Mouse (Mus musculus) left cerebral cortex, adult 11 months (tissue): ENCODE measurements around the gene Cd3g.
"Not testable (repeated sequence)": the region's sequence is repeated elsewhere in the genome, so short reads cannot be mapped to it uniquely, and the experiment has no call there.

ENCODE experiments used
- DNase-seq: peaks from one replicate; pipeline ENCODE4 v3.0.0; 2022; ENCODE audit warnings: low spot score

The Cd3g gene

DNA sequence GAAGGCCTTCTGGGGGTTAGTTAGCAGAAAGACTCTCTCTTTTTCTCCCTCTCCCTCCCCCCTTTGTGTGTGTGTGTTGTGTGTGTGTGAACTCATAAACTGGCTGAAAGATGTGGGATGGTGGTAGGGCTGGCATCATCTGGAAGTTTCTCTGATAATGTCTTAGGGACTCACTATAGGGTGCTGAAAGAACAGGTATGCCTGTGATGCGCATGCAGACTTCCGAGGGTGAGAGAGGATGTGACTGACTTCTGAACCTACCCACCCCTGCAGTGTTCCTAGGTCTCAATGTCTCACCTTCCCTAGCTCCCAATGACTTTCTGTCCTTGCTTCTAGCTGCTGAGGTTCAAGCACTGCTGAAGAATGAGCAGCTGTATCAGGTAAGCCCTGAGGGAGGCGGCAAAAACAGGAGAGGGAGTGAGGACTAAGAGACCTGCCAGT is 5.5 kb upstream of the Cd3g start:
- DNase-seq, result no peak

DNA sequence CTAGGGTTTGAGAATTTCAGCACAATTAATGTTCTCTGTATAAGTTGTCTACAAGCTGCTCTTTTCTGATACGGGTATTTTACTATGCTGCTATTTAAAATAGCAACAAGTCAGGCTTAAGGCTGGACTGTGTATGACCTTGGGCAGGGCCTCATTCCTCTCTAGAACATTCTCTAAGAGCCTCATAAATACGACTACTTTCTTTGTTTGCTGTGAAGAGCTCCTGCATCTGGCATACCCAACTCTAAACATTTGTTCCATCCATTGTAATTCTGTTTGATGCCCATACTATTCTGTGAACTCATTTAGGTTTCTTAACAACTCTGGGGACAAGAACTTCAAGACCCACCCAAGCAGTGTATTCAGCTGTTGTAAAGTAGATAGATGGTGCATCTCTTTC is 2.8 kb upstream of the Cd3g start:
- DNase-seq, result no peak

DNA sequence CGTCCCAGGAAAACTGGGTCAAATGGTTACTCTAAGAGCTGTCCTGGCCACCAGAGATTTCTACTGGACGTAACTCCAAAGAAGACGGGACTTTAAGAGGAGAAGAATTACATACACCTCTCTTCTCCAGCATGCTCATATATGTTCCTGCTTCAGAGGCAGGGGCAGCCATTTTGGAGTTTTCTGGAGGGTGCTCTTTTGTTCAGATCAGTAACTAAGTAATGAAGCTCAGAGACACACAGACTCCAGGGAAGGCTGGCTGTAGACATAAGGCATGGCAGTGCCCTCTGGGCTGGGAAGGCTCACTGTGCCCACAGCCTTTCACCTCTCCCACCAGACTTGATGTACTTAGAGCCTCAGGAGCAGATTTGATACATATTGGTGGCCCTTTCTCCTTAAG is 2.3 kb upstream of the Cd3g start:
- no peak for DNase-seq

DNA sequence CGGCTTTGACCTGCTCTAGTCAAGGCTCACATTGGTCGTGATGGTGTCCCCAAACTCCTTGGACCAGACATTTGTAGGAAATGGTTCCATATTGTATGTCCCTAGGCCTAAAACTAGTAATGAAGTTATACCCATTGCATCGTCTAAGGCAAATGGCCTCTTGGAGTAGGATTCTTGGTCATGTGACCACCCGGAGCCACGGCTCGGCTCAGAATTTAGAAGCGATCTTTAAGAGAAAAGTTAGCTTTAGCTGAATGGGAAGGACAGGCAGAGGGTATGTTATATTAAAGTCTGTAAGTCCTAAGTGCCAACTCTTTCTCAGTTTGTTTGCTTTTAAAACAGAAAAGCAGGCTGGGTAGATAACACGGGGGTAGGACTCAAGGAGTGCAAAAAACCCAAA is 1.9 kb upstream of the Cd3g start:
- no peak for DNase-seq

DNA sequence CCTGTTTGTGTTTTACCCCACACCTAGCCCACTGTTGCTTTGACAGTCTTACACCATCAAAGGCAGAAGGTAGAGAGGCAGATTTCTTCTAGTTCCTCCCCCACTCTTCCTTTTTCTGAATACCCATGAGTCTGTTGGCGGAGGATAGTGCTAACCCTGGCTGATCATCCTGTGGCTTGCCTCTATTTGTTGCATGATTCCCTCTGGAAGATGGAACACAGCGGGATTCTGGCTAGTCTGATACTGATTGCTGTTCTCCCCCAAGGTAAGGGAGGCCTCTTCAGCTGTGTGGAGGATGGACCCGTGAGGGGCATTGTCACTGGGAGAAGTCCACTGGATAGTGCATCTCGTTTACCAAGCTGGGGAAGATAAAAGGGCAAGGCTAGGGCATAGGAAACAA is 1.4 kb upstream of the Cd3g start, which contains the start of gene Cd3d:
Cd3d (plus strand) TSS at position 111 of the 400 bp plus-strand sequence.
- DNase-seq, result no peak

DNA sequence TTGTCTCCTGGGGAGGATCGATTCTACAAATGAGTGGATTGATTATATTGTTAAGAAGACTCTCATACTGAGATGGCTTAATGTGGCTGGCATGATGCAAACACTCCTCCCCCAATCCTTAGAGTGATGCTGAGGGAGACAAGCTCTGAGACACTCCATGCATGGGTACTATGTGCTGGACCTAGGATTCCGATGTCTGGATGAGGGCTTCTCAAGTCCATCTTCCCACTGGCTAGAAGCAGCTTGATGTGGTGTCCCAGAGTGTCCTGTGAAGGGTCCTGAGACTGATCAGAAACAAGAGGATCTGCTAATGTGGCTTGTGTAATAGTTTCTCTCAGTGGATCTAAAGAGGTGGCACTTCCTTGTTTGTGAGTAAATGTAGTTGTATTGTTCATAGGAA is 873 bp upstream of the Cd3g start:
- DNase-seq, result no peak

DNA sequence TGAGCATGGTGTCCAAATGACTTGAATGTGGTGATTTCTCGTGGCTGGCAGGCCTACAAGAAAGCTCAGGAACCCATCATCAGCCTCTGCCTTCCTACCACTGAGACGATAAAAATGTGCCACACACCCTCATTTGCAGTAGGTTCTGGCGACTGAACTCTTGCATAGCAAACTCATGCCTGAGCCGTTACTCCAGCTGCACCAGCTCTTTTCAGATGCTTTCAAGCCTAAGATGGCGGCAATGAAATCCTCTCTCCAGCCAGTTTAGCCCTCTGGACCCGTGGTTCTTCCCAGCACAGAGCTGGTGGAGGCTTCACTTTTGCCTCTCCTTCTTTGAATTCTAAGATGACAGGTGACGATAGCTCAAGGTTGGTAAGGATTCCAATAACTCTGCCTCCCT is 425 bp downstream of the Cd3g start:
- DNase-seq, result no peak

DNA sequence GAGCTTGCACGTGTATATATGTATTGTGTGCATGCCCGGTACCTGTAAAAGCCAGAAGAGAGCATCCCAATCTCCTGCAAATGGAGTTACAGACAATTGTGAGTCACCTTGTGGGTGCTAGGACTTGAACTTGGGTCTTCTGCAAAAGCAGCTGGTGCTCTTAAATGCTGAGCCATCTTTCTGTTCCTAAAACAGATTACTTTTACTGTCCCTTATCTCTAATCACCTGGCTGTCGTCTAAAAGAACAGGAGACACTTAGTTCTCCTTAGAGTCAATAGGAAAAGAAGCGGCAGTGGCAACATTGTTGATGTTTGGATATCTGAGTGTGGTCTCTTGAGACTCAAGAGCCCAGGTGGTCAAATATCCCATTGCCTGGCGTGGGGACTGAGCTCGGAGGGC is 2.4 kb downstream of the Cd3g start:
- DNase-seq, result no peak

DNA sequence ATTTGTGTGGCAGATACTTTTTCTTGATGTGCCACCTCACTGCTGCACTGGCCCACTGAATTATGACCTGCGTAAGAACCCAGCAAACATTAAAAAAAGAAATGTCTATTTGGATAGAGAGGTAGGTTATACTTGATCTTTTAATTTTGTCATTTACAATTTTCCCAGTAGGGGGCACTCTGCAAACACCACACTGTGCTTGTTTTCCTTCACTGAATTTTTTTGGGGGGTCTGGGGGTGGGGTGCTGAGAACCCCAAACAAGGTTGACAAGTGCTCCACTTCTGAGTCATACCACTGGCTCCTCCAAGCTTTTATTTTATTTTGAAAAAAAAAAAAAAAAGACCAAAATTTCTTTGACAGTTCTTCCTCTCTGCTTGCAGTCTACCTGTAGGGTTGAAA is 10.8 kb downstream of the Cd3g start:
- DNase-seq, result no peak

DNA sequence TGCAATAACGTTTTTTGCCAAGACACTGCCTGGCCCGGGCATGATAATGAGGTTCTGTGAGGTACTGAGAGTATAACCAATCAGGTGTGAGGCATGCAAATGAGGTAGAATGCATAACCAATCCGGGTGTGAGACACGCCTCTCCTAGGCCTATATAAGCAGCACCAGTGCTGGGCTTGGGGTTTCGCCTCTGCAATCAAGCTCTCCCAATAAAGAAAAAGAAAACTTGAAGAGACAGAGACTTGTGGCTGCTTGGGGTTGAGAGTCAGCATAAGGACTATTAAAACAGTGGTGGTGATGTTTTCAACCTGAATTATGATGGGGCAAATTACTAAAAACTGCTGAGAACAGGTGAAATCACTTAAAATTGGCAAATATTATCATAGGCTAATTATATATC is 12.5 kb downstream of the Cd3g start:
- not testable (repeated sequence) for DNase-seq

DNA sequence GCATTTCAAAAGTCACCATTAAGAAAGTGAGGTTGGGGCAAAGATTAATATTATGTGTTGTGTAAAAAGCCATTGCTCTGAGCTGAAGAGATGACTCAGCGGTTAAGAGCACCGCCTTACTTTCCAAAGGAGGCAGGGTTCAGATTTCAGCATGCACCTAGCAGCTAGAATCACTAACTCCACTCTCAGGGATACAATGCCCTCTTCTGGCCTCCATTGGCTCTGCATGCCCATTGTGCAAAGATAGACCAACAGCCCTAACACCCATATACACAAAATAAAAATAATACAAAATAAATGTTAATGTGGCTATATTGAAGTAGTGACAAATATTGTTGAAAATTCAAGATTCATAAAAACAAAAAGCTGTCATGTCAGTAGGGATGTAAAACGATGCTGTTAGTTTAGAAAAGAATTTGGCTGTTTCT is 13.4 kb downstream of the Cd3g start:
- peak; percentile 55 for DNase-seq

DNA sequence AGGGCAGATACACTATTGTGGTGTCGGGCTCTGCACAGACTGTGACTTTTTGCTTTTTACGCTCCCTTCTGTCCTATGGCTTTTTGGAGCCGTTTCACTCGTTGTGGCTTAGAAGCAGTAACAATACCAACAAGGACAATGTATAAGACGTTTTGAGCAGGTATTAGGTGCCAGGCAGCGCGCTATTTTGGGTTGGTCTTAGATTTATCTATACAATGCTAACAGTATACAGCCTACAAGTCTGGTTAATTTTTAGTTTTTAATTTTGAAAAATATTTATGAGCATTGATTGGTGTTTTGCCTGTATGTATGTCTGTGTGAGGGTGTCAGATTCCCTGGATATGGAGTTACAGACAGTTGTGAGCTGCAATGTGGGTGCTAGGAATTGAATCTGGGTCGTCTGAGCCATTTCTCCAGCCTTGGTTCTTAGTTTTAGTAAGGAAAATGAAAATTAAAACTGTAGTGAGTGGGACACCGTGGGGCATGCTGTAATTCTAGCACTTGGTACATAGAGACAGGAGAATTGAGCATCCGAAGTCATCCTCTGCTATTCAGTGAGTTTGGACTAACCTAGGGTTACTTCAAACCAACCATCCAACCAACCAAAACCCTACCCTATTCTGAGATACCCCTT is 14.3 kb downstream of the Cd3g start:
- DNase-seq, result peak; percentile 19

DNA sequence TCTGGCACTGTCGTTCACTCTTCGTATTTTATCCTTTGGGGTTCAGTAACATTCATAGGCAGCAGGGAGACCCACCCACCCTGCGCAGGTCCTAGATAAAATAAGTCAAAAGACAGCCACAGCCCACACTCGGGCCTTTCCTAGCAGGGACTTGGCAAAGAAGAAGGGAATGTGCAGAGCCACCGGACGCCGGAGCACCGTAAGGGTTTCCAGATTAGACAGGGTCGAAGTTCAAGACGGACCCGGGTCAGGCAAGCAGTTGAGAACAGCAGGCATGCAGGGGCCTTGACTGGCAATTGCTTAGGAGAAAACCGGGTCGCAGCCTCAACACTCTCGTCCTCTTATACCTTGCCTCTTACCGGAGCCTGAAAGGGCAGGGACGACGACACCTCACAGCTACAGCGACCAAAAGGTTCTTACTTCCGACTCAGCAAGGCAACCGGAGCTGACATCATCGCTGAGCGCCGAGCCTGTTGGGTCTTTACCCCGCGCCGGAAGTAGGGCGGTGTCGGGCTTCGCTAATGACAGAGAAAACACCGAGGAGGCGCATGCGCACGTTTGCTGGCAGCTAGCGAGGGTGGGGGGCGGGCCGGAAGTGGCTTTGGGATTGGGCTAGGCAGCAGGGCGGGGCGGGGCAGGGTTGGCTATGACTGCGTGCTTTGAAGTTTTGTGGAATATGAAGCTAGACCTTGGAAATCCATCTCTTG is 15.0 kb downstream of the Cd3g start, which contains the start of gene Ube4a:
Ube4a (minus strand) TSS at position 475 of the 707 bp plus-strand sequence.
- peak; percentile 97 for DNase-seq

DNA sequence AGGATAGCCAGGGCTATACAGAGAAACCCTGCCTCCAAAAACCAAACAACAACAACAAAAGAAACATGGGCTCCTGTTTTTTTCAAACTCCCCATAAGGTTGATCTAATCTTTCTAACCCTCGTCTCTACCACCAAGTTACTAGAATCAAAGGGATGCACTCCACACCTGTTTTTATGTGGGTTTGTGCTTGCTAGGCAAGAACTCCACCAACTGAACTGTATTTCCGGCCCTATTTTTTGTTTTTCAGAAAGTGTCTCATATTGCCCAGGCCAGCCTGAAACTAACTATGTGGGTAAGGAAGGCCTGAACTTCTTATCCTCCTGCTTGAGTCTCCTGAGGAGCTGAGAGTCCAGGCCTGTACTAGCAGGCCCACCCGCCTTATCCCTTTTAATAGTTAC is 25.8 kb downstream of the Cd3g start:
- DNase-seq, result no peak

DNA sequence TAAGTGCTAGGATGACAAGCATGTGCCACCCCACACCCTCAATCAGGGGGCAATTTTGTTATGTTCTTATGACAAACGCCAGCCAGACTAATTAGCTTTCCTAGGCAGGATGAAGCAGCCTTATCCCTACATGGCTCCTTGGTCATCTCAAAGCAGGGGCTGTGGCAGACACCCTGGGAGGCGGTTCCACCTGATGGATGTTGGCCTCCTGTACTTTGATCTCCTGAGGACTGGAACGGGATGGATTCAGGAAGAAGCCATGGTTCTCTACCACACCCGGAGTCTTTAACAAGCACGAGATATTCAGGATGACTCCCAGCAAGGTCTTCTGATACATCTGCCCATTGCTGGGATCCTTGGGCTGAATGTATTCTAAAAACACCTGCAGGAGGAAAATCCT is 32.4 kb downstream of the Cd3g start:
- DNase-seq, result no peak

DNA sequence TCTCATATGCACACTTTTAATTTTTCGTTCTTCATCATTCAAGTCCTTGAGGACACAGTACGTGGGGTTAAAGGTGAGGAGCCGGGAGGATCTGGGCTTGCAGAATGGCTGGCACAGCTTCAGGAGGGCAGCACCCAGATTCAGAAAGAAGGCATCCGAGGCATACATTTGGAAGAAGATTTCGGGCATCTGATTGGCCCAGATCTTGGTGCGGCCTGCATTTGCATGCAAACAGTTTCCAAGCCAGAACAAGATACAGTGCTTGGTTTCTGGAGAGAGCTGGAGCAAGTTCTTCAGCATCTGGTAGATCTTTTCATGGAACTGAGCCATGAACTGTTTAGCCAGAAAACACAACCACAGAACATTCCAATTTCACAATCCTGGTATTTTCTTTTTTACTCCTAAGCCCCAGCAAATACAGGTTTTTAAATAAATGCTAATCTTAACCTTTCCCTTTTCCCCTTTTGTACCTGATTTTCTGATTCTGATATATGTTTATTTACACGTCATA is 34.0 kb downstream of the Cd3g start:
- no peak for DNase-seq

DNA sequence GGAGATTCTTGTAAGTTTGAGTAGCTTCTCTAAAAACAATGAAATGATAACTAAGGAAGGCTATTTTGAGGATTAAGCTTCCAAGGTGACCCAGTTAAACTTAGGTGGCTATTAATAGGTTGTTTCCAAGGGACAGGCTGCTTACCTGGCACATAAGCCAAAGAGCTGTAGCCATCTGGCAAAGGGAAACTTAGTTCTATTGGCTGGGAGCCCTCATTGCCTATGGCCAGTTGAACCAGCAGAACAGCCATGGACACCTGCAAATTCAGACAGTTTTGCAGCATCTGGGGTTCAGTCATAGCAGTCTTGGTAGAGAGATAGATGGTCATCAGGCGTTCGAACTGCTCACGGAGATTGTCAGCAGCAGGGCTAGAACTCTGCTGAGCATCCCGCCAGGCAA is 37.8 kb downstream of the Cd3g start:
- no peak for DNase-seq

DNA sequence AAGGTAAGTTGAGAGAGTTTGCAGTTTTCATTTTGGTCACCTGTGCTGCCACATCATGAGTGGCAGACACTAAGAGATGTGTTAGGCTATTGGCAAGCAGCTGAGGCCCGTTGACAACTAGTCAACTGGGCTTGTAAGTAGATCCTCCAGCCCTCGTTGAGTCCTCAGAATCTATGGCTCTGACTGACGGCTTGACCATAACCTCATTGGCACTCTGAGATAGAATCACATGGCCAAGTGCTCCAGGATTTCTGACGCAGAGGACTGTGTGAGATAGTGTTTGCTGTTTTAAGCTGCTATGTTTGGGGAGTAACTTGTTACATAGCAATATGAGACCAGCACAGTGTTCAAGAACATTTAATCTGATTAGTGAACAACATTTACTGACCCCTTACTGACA is 38.5 kb downstream of the Cd3g start:
- no peak for DNase-seq

DNA sequence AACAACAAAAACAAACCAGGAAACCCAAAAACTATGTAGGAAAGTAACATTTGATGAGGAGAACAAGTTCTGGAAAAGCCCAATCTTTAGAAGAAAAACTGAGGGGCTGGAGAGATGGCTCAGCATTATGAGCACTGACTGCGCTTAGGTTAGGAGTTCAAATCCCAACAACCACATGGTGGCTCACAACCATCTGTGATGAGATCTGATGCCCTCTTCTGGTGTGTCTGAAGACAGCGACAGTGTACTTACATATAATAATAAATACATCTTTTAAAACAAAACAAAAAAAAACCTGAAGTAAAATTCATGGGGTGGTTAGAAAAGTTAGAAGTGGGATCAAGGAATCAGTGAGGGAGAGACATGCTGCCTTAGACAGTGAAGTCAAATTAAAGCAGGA is 58.7 kb downstream of the Cd3g start:
- DNase-seq, result no peak

DNA sequence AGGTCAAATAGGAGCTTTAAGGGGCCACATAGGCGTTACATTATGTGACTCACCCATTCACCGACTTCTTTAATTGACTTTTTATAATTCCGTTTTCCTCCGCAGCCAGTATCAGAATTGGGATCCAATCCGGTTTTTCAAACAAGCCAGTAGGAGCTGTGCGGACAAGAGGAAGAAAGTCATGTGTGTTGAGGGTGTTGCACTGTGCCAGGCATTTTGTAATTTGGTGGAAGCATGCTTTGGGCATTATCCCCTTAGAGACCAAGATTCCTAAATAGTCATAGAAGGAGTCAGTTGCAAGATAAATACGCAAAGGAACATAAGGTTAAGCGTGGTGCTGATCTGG is 59.1 kb downstream of the Cd3g start:
- DNase-seq, result no peak

DNA sequence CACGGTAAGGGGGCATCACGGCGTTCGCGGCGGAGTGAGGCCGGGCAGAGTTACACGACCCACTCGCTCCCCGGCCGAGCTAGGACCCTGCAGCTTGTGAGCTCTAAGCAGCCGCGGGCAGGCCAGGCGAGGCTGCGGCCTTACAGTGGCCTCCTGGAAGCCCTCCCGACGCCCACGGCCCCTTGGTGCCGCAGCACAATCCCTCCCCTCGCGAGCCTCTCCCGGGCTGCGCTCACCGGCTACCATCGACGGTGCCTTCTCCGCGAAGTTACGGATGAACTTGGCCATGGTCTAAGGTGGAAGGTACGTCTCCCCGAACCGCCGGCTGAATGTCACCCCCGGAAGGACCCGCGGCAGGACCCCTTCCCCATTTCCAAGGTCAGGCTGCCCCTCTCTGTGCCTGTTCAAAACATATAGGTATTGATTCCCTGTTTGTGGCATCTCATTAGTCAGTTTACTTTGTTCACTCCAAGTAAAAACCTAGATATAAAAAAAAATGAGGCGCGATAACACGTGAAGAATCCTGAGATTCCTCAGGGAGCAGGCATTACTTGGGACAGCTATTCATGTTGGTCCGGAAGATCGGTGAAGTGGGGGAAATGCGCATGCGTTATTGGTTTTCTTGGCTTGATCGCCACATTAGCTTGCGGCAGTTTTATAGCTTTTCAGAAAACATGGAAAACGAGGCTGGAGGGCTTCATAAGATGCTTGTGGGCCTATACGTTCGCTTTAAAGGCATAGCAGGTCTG is 59.7 kb downstream of the Cd3g start, which contains the start of gene Atp5l:
Atp5l (minus strand) TSS at position 369 of the 749 bp plus-strand sequence.
- DNase-seq, result peak; percentile 85

DNA sequence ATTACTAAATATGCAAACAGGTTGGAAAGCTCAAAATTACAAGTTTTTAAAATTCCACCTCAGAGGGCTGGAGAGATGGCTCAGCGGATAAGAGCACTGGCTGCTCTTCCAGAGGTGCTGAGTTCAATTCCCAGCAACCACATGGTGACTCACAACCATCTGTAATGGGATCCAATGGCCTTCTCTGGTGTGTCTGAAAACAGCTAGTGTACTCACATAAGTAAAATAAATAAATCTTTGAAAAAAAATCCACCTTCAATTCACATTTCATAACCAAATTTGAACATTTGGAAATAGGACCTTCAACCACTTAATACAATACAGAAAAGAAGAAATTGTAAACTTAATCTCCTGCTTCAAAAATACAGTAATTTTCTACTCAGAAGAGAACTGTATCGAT is 60.6 kb downstream of the Cd3g start:
- DNase-seq, result no peak
